Mouse (Mus musculus): ENCODE results near the gene C2cd5. TPM values are rescaled to one million over a fixed set of nuclear protein-coding genes. Genes with fewer than 3 reads are reported as not detected.

C2cd5 gene
- total RNA-seq, 2 experiments from 2014 or later = 8.2 to 10.9 TPM

DNA sequence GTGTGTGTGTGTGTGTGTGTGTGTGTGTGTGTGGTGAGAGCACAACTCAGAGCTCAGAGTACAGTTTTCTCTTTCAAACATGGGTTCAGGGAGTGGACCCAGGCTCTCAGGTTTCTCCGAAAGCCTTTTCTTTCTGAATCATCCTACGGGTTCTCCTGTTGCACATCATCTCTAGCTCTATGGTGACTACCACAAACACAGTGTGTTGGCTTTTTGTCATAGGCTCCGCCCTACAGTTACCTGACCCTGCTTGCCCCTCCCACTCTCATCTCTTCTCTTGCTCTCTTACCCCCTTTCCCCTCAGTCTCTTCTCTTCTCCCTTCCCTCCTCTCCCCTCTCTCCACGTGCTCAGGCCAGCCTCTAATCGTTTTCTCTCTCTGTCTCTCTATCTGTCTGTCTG lies 15.6 kb upstream of the C2cd5 start:
- no peak for DNase-seq

DNA sequence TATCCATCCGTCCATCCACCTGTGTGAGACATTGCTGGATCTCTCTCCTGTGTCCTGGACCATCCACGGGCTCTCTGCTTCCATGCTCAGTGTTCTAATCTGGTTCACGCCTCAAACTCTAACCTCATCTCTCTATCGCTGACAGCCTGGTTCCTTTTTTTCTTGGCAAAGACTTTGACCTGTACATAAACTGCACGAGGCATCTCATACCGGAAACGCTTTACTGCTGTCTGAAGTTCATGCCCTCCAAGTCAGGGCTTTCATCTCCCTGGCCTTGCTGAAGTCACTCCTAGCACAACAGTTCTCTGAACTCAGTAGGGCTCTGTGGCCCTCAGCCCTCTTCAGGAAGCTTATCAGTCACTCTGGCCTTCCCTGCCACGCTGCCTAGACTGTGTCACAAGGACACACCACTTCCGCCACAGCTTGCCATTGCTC lies 15.1 kb upstream of the C2cd5 start:
- DNase-seq = no peak

DNA sequence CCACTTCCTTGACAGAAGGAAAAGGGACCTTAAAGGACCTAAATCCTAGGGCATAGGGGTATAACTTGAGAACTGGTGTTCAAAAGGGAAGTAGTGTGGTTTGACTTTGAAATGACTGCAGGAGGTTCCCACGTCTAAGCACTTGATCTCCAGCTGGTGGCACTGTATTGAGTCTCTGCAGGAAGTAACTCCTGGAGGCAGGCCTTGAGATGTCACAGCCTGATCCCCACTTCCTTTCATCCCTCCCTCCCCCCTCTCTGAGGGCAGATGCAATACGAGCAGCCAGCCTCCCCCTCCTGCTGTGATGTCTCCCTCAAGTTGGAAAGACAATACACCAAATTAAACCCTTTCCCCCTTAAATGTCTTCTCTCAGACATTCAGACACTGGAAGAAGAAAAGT lies 14.6 kb upstream of the C2cd5 start:
- no peak for DNase-seq

DNA sequence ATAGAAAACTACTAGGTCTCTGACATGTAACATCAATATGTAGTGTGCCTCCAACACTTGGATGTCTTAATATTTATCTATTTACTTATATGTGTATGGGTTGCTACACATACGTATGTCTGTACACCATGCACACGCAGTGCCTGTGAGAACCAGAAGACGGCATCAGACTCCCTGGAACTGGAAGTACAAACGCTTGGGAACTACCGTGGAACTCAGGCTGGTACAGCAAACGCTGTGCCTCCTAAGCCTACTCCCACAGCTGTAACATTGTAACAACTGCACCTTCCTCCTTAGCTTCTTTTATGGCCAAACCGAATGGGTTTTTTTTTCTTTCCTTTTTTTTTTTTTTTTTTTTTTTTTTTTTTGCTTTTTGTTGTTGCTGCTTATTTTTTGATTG lies 10.4 kb upstream of the C2cd5 start:
- DNase-seq = no peak

DNA sequence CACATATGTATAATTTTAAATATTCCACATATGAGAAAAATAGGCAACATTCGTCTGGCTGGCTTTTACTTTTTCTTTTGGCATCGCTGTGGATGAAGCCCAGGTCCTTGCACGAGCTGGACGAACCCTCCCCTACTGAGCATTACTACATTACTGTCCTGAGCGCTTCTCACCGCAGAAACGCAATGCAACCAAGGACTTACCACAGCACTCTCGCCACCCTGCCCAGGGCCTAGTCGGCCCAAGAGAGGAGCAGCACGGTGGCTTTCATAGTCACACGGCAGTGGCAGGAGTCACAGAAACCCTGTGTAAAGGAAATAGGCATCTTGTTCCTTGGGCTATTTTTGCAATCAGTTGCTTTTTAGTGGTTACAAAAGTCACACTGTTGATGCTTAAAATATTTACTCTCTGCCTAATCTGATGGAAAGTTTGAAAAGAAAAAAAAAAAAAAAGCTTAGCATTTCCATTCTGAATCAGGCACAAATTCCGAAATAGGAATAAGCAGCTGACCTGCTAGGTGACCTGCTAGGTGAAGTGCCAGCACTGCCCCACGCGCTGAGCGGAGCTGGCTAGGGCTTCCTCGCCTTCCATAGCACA lies 9.8 kb upstream of the C2cd5 start:
- no peak for DNase-seq

DNA sequence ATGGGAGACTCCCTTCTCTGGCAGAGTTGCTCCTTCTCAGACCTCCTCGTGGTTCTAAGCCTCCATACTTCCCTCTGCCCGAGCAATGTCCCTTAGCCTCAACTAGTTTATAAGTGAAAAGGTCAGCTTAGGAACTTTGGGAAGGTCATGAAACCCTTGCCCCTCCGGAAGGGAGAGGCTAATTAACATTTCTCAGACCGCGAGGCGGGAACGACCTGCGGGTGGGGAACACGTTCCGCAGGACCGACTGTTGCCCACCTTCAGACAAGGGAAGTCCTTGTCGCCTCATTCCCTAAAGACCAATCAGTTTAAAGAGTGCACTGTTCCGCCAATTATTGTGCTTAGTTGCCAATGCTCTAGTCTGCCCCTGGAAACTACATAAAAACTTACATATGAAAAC lies 8.1 kb upstream of the C2cd5 start:
- DNase-seq = no peak

DNA sequence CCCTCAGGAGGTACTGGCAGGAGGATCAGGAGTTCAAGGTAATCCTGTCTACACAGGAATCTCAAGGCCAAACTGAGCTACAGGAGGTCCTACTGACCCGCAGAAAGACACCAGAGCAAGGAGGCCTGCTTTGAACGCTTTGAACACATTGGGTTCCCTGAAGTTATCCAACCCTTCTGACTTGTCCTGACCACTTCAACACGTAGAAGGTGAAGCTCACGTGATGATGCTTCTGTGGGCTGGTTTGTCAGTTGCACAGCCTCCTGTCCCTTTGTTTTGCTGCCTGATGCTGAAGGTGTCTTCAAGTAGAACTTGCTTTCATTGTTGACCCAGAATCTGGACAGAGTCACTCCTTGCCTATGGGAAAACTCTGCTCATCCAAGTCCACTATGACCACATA lies 7.7 kb upstream of the C2cd5 start:
- DNase-seq = no peak

DNA sequence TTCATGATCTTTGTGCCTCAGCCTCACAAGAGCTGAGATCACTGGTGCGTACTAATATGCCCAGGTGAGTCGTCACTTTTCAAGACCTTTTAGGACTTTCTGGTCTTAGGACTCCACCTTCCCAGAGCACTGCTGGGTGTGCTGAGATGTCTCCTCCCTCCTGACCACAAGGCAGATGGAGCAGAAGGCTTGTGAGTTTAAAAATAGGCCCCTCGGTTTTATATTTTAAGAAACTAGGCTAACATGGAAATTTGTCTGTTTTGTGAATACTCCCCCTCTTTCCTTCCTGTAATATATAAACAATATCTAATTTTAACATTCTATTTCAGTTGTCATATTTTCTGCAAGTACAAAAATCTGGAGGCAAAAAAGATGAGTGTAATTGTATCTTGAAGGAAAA lies 5.8 kb upstream of the C2cd5 start:
- no peak for DNase-seq

DNA sequence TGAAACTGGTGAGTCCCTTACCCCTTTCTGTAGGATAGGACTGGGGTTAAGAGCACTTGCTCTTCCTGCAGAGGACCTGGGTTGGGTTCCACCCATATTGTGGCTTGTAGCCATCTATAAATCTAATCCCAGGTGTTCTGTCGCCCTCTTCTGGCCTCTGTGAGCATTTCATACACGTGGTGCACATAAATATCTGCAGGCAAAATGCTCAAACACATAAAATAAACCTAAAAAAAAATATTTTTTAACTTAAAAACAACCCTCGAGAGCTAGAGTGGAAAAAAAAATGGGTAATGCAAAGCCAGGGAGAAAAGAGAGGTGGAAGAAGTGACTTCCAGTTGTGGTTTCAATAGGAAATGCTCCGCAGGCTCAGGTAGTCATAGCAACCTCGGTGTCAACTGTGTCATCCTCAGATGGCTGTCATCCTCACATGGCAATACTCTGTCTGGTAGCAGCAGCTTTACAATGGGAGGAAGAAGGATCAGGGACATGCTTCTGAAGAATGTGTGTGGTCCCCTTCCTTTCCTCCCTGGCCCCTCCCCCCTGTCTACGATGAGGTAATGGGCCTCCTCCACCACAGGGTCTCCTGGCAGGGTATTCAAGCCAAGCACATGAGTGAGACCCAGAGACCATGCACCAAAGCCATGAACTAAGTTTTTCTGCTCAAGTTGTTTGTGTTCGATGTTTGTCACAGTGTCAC lies 4.2 kb upstream of the C2cd5 start:
- no peak for DNase-seq

DNA sequence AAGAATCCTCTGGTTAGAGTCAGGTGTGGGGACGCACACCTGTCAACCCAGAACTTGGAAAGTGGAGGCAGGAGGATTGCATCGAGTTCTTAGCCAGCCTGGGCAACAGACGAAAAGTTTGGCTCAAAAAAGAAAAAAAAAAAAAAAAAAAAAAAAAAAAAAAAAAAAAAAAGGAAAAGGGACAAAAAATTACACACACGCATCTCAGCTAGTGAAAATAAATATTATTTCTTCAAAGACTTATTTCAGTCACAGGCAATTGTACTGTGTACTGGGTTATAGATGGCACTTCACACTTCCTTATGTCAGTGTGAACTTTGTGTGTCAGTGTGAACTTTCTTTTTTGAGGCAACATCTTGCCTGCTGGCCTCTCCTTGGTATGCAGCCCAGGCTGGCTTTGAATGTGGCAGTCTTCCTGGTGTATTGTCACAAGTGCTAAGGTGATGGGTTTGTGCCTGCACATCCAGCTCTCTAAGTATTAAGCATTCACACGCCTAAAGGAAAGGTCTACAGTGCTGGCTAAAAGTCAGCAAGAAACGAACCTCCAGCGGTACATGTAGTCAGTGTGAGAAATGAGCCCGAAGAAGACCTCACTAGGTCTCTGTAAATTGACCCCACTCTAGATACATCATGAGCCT lies 656 bp upstream of the C2cd5 start:
- no peak for DNase-seq

DNA sequence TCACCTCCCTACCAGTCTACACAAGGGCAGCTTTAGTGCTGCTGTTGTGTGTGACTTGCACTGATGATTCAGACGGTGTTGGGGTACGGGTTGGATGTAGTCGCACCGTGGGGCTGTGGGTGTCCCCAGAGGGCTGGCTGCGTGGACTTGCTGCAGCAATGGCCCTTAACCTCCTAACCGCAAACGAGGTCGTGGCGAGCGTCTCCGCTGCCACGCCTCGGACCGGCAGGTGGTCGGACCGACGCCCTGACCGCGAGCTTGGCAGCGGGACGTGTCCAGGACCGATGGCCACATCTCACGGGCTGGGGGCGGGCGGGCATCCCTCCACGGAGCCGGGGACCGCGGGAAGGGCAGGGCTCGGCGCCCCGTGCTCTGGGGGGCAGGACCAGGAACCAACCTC lies 660 bp downstream of the C2cd5 start:
- DNase-seq = no peak

DNA sequence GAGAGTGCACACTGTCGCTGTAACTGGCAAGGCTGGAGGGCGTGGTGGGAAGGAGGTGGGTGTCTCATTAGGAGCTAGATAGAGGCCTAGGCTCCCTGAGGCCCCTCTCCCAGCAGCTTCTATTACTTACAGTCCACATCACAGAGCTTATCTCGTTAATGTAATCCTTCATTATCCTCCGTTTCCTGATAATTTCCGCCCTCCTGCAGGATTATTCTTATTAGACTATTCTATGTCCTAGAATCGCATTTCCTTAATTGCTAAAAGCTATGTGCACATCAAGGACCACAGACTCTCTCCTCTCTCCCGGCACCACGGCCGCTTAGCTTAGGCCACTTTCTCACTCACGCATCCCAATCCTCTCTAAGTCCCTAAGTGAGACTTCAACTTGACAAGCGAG lies 4.8 kb downstream of the C2cd5 start:
- DNase-seq = no peak

DNA sequence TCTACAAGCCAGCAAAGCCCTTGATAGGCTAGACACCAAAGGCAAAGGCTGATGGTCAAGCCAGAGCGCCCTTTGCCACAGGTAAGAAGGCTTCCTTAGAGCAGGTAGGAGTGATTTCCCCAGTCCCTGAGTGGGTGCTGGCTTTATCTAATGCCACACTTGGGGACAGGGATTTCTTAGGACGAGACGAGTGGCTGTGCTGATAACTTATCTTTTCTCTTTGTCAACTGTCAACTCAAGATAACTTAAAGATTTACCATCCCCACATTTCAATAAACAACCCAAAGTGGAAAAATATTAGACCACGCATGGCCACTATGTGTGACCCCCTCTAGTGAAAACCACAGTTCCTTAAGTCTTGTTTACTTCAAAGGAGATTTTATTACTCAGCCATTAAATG lies 7.1 kb downstream of the C2cd5 start:
- DNase-seq = no peak

DNA sequence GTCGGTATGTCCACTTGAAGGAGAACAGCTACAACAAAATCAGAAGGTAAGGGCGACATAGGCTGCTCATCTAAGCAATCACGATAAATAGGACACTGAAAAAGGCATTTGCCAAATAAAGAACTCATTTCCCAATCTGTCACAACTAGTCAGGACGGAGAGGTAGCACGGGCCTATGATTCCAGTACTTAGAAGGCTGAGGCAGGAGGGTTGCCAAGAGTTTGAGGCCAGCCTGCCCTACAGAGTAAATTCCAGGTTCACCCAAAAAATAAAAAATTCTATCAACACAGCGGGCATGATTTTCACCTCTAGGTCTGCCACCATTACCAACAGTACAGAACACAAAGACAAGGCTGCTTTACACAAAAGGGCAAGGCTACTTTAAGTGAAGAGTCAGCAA lies 8.9 kb downstream of the C2cd5 start:
- DNase-seq = no peak

DNA sequence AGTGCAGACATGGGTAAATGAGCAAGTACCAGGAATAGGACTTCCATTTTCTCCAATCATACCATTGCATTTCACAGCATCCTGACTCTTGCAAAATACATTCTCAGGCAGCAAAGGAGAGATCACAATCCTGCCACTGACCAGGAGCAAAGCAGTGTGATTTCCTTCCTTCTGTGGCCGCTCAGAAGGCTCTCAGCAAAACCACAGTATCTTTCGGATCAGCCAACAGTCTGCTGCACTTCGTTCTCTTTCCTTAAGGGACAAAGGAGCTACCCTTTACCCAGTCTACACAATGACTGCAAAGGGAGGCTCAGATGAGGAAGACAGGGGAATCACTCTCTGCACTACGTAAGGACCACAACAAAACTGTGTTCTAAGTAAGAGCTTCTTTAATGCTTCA lies 12.6 kb downstream of the C2cd5 start:
- no peak for DNase-seq

DNA sequence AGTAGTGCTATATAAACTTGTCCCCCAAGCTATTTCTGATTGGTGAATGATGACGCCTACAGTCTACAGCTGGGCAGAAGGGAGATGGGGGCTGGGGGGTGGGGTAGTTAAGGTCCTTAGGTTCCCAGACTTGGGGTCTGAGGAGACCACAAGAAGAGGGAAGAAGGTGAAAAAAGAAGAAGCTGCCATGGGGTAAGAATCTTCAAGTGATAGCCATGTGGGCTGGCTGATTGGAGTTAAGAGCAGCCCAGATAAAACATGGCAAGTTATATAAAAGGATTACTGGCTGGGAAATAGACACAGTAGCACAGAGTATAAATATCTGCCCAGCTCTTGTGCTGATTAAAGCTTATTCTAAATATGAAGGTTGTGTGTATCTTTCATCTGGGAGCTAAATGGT lies 14.0 kb downstream of the C2cd5 start:
- no peak for DNase-seq

DNA sequence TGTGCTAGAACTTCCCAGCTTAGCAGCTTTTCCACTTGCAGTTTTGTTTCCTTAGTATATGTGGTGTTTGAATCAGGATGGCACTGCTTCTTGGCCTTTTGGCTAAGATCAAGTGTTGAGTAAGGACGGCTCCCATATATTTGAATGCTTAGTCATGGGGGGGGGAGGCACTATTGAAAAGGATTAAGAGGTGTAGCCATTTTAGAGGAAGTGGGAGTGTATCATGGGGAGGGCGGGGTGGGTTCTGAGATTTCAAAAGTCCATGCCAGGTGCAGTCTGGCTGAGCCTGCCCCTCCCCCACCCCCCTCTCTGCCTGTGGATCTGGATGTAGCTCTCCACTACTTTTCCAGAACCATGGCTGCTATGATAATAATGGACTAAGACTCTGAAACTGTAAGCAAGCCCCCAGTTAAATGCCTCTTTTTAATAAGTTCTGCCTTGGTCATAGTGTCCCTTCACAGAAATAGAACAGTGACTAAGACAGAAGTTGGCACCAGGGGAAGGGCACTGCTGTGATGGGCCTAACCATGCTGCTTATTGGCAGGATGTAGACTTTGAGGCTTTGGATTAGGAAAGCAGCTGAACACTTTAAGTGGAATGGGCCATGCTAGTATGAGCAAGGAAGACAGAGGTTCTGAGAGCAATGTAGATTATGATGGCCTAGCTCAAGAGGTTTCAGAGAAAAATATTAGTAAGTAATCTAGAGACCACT lies 15.5 kb downstream of the C2cd5 start:
- DNase-seq = no peak

DNA sequence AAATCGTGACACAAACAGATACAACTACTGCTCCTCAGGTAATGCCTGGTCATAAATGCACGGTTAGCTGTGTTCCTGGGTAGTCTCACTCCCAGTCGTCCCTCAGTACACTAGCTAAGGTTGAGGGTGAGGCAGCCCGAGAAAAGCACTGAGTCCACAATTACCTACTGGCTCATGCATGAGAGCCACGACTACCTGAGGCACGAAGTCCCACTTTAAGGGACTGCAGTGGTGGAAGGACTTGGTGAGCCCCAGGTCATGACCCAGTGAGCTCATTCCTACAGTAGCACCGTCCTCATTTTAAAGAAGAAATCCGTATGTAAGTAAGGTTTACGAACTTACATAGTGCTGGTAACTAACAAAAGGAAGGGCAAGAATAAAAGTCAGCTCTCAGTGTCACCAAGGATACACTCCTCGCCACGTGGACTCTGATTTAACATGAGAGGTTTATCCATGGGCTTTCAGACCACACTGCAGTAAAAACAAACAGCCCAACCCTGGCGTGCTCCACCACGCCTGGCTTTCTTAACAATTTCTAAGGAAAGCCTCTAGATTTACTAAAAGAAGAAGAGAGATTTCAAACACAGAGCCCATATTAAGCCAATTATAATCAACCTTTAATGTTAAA lies 18.3 kb downstream of the C2cd5 start:
- DNase-seq = no peak

DNA sequence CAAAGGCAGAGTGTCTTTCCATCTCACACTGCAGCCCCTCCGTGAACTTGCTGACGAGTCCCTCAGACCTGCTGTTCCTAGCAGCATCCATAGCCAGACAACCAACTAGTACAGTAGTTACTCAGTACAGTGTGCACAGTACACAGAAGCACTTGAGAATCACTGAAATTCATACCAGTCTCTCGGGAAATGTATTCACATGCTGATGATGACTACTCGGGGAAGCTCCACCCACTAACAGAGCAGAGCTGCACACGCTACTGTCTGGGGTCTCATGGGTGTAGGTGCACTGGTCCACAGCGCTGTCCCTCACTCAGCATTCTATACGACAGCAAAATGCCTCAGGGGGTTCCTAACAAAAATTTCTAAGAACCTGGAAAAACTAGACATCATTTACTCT lies 19.2 kb downstream of the C2cd5 start:
- no peak for DNase-seq

DNA sequence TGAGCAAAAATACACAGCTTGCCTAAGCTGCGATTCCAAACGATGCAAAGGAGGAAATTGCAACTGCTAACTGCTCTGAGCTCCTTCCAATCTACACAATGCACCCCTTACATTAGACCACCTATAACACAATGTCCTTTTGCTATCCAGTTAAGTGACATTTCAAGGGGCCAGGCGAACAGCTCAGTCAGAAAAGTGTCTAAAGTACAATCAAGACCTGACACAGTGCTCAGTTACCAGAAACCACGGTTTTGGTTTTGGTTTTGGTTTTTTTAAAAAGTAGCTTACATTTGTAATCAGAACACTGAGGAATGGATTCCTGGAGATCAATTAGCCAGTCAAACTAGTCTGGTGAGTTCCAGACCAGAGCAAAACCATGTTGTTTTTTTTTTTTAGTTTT lies 20.8 kb downstream of the C2cd5 start:
- no peak for DNase-seq

DNA sequence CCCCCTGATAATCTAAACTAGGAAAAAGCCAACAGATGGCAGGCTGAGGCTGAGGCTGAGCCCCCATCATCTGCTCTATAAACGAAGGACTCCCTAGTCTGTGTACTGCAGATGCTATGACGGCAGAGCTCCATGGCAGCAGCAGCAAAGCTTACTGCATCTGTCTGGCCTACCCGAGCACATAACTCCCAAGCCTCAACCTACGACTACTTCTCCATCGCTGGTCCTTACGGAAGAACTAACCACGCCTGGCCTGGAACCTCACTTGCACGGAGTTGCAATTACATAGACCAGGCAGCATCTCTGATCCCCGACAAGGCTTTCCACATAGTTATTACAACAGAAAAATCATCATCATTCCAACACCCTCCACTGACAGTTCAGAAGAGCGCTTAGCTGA lies 23.5 kb downstream of the C2cd5 start:
- DNase-seq = no peak

DNA sequence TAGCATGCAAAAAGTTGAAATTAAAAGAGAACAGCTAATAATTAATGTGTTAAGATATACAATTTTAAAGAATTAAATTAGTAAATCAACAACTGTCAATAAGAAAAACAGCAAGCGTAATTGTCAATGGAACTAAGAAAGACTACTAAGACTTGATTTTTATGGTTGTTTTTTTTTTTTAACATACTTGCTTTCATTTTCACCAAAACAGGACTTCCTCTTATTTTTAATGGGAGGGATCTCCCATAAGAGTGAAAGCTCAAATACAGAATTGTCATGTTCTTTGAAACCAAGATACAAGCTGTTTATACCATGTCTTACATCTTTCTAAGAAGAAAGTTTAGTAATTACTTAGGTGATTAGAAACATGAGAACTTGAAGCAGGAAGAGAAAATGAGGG lies 26.0 kb downstream of the C2cd5 start:
- DNase-seq = no peak

DNA sequence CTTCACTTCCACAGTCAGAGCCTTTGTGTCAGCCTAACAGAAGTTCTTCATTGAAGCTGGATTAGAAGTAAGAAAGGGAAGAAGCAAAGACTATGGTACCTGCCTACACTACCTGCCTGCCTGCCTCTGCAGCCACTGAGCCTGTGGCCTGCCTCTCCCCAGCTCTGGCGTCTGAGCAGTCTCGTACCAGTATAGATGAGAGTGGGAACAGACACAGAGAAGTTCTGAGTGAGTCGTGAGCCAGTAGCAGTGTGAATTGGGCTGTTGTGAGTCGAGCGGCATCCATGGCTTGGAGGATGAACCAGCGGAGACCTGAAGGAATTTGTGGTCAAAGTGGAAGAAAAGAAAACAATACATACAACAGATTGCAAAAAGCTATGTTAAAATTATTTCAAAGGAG lies 26.5 kb downstream of the C2cd5 start:
- DNase-seq = no peak

All from gastrocnemius, postnatal 25 days (tissue).